Mouse (Mus musculus) v-Abl transformed pro-B cells (cell line): ENCODE measurements around the gene Sycp2l.

Source experiments
- in situ Hi-C, 2 experiments: fragments of 400-800 bp; cut with MboI; formaldehyde crosslinking; loops; one replicate each; pipeline ENCODE4 v1.15.1; 2025; ENCODE audit not compliant: unreplicated experiment in 2 of 2

The Sycp2l gene

DNA sequence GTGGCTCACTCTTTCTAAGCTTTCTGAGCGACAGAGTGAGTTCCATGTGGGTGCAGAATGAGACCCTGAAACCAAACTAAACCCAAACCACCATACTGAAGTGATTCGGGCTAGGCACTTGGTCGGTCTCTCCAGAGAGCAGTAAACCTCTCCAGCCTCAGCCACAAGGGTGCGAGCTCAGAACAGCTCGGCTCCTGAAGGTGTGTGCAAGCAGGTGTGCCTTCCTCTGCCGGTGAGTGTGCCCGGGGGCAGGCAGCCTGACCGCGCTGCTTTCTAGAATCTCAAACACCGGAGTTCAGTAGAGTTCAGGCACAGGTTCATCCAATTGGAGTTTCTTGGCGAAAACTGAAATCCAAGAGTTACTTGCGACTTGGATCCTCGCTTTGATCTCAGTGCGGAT, at the start of gene Sycp2l:
Gene Sycp2l (plus strand): TSS at position 368 of the 400 bp plus-strand sequence.
- in situ Hi-C loops = no loop called here

DNA sequence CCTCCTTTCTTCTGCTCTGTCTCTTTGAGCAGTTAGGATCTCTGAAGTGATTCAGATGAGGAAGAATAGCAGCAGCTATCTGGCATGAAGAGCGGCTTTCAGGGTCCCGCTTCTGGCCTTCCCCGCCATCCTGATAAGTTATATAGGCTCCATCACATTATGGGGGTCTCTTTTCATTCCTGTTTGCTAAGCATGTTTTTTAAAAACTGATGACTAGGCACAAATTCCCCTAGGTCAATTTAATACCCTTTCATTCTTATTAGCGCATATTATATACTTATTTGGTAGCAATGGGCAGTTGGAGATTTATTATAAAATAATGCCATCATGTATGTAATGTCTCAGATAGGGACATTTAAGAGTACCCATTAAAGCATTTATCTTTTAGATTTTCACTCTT, 46.5 kb upstream of the Sycp2l start:
- in situ Hi-C loops = no loop called here

DNA sequence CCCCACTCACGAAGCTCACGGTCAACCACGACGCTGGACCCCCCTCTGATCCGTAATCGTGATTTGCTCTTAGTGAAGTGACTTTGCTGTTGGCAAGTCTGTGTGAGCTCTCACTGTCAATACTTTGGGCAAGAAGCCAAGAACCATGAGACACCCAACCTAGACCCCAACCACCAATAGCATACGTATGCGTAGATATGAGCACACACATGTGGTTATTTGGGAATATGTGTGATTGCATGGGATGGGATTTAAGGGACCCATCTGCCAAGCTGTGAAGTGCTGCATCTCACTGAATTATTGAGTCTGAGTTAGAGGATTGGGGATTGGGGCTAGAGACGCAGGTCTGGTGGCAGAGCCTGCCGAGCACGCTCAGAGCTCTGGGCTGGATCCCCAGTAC, 42.5 kb upstream of the Sycp2l start:
- in situ Hi-C loops = no loop called here

DNA sequence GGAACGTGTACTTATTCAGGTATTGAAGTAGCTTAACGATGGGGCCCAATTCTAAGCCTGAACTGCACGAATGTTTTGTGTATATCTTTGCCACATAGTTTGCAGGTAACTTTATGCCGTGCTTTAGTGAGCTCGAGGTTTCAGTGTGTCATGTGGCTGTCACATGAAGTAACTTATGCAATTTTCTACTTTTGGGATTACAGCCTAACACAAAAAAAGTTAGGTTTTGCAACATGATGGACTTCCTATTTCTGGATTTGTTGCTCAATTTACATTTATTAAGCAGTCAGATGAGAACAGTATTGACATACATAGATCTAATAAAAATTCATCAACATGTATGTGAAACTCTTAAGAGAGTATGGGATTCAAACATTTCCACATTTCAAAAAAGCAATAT, 40.3 kb upstream of the Sycp2l start:
- in situ Hi-C loops = no loop called here

DNA sequence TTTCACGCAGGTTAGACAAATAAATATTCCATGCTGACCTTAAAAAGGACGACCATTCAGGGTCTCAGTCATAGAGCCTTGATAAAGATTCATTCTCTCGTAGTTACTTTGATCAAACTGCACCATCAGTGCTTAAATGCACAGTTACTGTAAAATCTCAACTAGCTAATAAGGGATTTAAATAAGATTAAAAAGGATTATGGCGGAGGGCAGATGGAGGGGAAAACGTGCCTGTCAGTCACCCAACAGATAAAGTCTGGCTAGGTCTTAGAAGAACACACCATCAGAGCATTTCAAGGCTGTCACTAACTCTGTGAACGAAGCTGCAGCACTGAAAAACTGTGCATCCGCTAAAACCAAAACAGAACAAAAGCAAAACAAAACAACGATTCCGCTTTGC, 36.2 kb upstream of the Sycp2l start:
- in situ Hi-C loops = no loop called here

DNA sequence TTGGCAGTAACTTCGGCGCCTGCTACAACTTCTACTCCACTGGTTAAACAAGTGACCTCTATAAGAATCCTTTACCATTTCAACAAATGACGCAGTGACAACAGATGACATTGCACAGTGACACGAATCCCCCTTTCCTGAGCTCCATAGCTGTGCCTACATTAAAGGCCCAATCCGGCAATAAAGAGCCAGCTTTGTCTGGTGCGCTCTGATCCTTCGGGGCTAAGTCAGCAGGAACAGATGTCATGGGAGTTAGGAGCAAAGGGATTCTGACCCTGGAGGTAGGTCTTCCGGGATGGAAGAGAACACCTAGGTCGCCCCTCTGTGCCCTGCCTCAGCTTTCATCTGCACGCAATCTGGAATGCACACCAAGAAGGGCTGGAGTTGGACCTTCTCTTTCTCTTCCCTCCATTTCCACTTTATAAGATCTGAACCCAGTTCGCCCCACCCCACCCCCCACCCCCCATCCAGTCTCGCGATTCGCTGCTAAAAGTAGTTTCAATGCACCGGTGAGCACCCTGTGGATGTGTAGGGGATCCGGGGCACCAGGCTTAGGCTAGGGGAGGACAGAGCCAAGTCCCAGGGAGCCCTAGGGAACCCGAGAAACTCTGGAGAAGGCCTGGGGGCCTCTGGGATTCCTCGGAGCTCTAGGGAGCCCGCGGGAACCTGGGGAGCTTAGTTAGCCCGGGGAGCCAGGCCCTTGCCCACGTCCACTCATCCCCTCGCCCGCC, 35.3 kb upstream of the Sycp2l start:
- in situ Hi-C loops = no loop called here

DNA sequence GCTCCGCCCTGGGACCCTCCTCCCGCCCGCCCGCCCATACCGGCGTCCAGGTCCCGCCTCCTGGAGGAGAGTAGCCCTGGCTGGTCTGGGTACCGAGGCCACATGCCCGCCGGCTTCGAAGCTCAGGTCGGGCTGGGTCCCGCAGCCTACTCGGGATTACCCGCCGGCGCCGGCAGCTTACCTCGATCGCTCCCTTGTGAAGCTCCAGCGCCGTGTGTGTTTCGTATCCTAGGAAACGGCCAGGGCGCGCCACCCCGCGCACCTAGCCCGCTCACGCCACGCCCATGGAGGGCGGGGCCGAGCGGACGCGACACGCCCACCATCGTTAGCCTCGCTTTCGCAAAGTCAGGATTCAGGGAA, 34.7 kb upstream of the Sycp2l start, which contains the start of gene Mak:
Gene Mak (minus strand): TSS at position 286 of the 360 bp plus-strand sequence.
- in situ Hi-C loops = no loop called here

DNA sequence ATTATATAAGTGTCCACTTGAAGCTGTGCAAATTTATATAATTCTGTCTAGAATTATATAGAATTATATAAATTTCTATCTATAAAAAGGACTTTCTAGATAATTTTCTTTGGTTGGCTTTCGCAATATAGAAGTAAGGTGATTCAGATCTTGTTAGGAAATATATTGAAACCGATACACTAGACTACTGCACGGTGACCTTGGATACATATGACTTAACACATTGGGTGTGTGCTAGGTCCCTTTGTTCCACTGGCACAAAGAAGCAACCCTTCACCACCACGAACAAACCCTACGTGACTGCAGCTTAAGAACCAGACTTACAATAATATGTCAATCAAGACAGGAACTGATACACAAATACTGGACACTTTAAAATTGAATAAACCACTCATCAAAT, 34.2 kb upstream of the Sycp2l start:
- in situ Hi-C loops = loop anchor here in 1 of 2 experiments (5.0 kb wide), 1 partner anchor 552 kb away; no protein-coding TSS in a partner anchor

DNA sequence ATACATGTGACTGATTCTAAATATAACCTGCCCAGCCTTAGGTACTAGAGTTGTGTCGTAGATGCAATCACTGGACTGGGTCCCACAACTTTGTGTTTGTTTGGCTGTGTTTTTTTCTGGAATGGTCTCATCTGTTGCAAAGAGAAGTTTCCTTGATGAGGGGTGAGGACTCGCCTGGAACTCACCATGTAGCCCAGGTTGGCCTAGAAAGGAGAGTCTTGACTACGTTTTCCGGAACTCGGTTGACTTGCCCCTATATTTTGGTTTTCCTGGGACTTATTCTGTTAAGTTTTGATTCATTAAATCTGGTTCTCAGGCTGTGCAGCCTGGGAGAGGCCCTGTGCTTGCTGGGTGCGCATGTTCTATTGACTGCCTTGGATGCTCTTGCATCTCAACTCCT, 33.4 kb upstream of the Sycp2l start:
- in situ Hi-C loops = loop anchor here in 1 of 2 experiments (5.0 kb wide), 1 partner anchor 552 kb away; no protein-coding TSS in a partner anchor

DNA sequence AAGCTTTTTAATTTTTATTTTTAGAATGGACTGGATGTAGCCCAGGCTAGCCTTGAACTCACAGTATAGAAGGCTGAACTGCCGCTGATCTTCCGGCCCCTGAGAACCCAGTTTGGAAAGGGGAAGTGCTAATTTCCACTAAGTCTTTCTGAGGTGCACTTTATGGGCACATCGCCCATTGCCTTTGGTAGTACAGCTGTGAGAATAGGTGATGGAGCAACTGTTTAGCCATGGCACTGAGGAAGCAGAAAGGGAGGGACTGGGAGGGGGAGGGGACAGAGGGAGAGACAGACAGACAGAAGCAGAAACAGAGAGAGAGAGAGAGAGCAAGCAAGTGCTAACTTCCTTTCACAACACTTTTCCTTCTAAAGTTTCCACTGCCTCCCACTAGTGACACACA, 29.6 kb upstream of the Sycp2l start:
- in situ Hi-C loops = loop anchor here in 1 of 2 experiments (5.0 kb wide), 1 partner anchor 548 kb away; no protein-coding TSS in a partner anchor

DNA sequence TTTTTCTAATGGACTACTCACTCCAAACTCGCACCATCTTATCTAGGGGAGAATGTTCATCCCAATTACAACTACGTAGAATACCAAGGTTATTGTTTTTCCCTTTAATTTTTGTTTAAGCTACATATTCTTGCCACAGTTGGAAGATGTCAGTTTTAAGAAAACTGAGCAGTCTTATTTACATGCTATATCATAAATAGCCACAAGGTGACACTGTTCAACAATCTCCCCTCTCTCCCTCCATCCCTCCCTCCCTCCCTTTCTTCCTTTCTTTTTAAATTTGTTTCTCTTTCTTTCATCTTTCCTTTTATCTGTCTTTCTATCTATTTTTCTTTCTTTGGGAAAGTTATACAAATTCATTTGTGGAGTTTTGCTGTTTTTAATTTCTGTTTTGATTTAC, 29.0 kb upstream of the Sycp2l start:
- in situ Hi-C loops = loop anchor here in 1 of 2 experiments (5.0 kb wide), 1 partner anchor 152 kb away; no protein-coding TSS in a partner anchor

DNA sequence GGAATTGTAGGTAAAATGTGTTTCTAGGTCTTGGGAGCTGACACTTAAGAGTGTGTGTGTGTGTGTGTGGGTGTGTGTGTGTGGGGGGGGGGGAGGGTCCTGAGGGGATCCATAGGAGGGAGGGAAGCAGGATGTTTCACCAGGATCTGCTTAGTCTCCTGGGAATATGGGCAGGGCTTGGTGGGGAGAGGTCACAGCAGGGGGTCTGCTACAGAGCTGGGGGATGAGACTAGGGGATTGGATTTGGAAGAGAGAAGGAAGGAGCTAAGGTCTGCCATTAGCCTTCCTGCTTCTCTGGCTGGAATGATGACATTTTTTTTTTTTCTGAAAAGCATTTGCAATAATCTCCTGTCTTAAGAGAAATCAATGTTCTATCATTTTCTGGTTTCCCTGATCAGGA, 25.4 kb upstream of the Sycp2l start:
- in situ Hi-C loops = loop anchor here in 1 of 2 experiments (5.0 kb wide), 1 partner anchor 149 kb away; no protein-coding TSS in a partner anchor

DNA sequence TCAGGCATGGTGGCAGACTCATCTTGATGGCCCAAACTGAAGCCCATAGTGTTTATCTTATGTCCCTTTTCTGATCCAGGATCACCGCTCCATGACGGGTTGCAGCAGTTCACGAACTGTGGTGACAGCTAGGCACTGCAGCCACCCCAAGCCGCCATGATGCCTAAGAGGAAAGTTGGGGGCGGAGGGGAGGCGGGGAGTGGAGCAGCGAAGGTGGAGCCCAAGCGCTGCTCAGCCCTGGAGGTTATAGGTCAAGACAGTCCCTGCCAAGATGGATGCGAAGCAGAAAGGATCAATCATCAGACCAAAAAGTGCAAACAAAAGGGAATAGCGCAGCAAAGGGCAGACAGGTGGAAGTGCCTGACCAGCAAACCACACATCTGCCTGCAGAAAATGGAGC, 22.8 kb upstream of the Sycp2l start:
- in situ Hi-C loops = no loop called here

DNA sequence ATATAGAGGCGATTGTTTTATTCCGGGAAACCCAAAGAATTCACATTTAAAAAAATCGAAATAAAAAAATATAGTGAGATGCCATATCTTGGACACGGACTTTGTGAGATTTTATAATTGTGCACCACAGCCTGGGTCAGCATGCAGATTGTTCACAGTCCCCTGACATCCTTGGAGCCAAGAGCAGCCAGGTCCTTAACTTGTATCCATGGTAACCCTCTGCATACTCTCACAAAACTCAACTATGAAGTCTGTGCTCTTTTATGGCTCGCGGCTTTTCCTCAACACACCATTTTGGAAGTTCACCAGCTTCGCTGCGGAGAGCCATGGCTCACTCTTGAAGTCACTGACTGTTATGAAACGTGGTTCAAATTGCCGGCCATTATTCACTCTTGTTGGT, 19.9 kb upstream of the Sycp2l start:
- in situ Hi-C loops = no loop called here

DNA sequence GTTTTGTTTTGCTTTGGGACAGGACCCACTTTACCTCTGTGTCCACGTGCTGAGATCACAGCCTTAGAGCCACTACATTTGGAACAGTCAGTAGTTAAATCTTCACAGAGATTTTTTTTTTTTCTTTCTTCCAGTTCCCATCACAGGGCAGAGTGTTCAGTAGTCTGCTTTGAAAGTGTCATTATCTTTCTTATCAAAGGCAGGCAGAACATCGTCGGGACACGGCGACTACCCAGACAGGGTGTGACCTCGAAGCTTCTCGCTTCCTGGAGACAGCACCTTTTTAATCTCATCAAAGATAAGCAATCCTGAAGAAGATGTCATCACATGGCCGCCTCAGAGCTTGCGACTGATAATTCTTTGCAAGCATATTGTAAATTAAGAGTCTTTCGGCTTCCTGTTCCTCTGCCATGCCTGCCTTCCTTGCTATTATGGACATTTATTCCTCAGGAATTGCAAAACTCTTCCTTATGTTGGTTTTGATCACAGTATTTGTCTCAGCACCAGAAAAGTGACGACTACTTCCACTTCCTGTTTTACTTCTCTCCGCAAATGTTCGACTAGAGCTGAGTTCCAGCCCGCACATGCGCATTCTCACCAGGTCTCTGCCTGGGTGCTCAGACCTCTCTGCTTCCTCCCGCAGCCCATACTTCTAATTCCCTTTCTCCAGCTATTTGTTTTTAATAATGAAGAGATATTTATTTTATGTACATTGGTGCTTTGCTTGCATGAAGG, 16.6 kb upstream of the Sycp2l start:
- in situ Hi-C loops = no loop called here

DNA sequence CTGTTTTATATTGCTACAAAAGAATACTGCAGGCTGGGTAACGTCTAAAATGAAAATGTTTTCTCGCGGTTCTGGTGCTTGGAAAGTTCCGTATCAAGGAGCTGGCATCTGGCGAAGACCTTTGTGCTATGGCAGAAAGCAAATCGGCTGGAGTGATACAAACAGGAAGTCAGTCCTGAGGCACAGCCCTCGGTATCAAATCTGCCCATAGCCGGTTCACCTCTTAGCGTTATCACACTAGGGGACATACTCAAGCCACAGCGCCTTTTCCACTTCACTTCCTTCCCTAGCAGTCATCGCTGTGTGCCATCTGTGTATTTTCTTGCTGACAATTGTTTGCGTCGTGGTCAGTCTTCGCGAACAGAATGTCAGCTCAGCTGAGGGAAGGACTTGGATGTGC, 15.8 kb upstream of the Sycp2l start:
- in situ Hi-C loops = no loop called here

DNA sequence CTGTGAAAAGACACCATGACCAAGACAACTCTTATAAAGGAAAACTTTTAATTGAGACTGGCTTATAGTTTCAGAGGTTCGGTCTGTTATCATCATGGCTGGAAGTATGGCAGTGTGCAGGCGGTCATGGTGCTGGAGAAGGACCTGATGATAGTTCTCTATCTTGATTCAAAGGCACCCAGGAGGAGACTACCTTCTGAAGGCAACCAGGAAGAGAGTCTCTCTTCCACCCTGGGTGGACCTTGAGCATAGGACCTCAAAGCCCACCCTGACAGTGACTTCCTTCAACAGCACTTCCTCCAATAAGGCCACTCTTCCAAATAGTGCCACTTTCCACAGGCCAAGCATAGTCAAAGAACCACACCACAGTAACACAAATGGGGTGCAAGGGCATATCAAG, 14.1 kb upstream of the Sycp2l start:
- in situ Hi-C loops = no loop called here

DNA sequence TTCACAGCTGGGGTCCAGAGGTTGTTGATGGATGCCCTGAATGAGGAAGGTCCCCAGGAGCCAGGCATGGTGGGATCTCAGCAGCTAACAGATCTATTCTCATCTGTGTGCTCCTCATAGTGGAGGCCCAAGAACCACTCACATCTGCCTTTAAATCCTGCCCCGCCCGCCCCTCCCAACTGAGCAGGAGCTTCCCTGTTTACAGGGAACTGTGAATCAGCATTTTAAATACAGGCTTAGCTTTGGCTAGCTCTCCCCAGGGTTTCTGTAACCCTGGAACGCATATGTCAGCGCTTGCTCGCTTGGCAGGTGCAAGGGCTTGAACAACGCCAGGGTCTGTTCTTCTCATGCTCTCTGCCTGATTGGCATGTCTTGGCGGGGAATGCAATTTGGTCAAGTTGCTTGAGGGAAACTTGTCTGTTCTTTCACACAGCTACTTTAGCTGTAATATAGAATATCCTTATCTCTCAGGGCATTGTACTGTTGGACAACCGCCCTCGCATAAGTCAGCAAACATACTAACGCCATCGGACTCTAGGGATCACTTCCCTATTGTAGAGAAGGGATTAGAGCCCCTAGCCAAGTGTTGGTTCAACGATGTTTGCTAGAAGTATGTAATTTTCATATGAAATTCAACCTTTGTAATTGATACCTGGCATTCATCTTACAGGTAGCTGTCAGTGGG, 10.1 kb upstream of the Sycp2l start:
- in situ Hi-C loops = no loop called here

DNA sequence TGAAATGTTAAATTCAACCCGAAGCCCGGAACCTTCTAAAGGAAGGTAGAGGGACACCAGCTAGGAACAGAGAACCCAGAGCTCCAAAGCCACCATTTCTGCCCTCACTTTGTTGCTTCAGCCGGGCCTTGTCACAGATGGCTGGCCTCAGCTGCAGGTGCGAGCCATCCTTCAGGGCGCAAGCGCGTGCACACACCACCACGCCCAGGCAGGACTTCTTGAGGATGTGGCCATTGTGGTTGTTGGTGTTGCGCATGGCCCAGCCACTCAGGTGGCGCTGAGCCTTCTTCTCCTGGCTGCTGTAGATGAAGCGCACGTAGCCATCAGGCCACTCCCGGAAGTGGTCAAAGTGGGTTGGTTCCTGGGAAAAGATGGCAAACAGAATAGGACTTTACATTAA, 8.6 kb upstream of the Sycp2l start:
- in situ Hi-C loops = no loop called here

DNA sequence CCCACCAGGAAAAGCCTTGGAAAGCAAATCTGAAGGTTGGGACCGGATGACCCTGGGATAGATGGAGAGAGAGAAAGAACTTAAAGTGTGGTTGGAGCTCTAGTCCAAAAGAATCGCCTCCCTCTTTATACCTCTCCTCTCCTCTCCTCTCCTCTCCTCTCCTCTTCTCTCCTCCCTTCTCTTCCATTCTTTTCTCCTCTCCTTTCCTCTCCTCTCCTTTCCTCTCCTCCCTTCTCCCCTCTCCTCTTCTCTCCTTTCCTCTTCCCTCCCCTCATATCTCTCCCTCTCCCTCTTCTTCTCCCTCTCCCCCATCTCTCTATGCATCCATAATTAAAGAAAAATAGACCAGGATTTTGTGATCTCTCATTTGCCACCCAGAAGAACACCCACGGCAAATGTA, 3.2 kb upstream of the Sycp2l start, which contains the start of gene Gcm2:
Gene Gcm2 (minus strand): TSS at position 101 of the 400 bp plus-strand sequence.
- in situ Hi-C loops = no loop called here
